Mouse (Mus musculus): Measurements from ENCODE around the gene 4930486L24Rik. TPM values are rescaled to one million over a fixed set of nuclear protein-coding genes. Genes with fewer than 3 reads are reported as not detected.

4930486L24Rik gene
- total RNA-seq, 2 experiments from 2014 or later: 0.30 to 0.36 TPM

Other genes with a start within 250 kb of the 4930486L24Rik start
- gene BC051665, start 78.1 kb downstream of the 4930486L24Rik start, total RNA-seq (2021): not detected
- gene Ctsll3, start 61.6 kb downstream of the 4930486L24Rik start, total RNA-seq (2021): not detected
- not detected for gene Gm49392, start 32.4 kb upstream of the 4930486L24Rik start, total RNA-seq (2021)
- 1 to 10 TPM; 2.2 to 2.3 TPM for gene Ctla2b, start 33.0 kb upstream of the 4930486L24Rik start, total RNA-seq (2021)
- gene Tpbpb, start 40.4 kb upstream of the 4930486L24Rik start, total RNA-seq (2021): not detected
- not detected for gene Gm49393, start 71.1 kb upstream of the 4930486L24Rik start, total RNA-seq (2021)
- gene Gm49391, start 72.1 kb upstream of the 4930486L24Rik start, total RNA-seq (2021): not detected
- 10 to 100 TPM; 16.0 to 19.5 TPM for gene Ctla2a, start 72.2 kb upstream of the 4930486L24Rik start, total RNA-seq (2021)
- gene Tpbpa, start 77.5 kb upstream of the 4930486L24Rik start, total RNA-seq (2021): not detected
- gene Ctsj, start 141.5 kb upstream of the 4930486L24Rik start, total RNA-seq (2021): not detected
- not detected for gene Ctsq, start 176.2 kb upstream of the 4930486L24Rik start, total RNA-seq (2021)

All from layer of hippocampus, adult 18-20 months (tissue).